Mouse (Mus musculus): Measurements from ENCODE around the gene Tbx21.

DNA sequence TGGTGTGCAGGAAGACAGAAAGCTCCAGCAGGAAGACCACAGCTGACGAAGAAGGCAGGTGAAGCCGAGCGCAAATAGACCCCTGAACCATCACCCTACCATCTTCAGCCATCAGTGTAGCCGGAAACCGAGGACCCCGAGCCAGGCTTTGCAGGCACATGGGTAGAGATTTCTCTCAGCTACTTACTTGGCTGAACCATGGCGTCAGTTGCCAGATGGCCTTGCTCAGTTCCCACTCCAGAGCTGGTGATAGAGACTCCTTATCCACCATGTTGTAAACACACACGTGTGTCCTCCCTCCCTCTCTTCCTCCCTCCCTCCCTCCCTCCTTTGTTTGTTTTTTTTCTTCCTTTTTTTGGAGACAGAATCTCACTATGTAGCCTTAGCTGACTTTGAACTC is 40.9 kb downstream of the Tbx21 start:
- TF ChIP-seq CTCF (conservative IDR thresholded peaks at IDR 0.05; ENCODE audit: insufficient read depth, insufficient read length, low read depth, low read length) (no peak), POLR2A (IDR thresholded peaks at IDR 0.05; ENCODE audit: low read depth, low read length) (no peak)
